Mouse (Mus musculus) C2C12 (cell line): ENCODE measurements around the gene Hist1h3b. TPM values are rescaled to one million over a fixed set of nuclear protein-coding genes. Genes with fewer than 3 reads are reported as not detected.
A peak's percentile ranks its signal among the peaks of the same experiment; 100 is the strongest.
"Not testable (repeated sequence)": the region's sequence is repeated elsewhere in the genome, so short reads cannot be mapped to it uniquely, and the experiment has no call there.

Source experiments
- H3K27me3 ChIP-seq: one replicate; pipeline ENCODE4 v1.6.1; 2011; ENCODE audit not compliant: control insufficient read depth, insufficient read depth, insufficient read length
- H3K36me3 ChIP-seq: one replicate; pipeline ENCODE4 v1.6.1; 2011; ENCODE audit not compliant: control insufficient read depth, insufficient read depth
- H3K4me3 ChIP-seq: one replicate; pipeline ENCODE4 v1.5.1; 2011; ENCODE audit warnings: mild to moderate bottlenecking, control low read depth; ENCODE audit not compliant: poor library complexity, insufficient read depth, severe bottlenecking
- H3K79me2 ChIP-seq: one replicate; pipeline ENCODE4 v1.6.1; 2011; ENCODE audit not compliant: control insufficient read depth, insufficient read depth
- H3K79me3 ChIP-seq: one replicate; pipeline ENCODE4 v1.6.1; 2011; ENCODE audit warnings: low read depth, control low read depth
- H3ac ChIP-seq: one replicate; pipeline ENCODE3; 2011; ENCODE audit warnings: low read depth; ENCODE audit not compliant: control insufficient read depth, insufficient read length
- CEBPB ChIP-seq: IDR thresholded peaks from one replicate; pipeline ENCODE4 v1.6.1; 2011; ENCODE audit warnings: low read depth, mild to moderate bottlenecking, control low read depth, moderate library complexity
- CTCF ChIP-seq: IDR thresholded peaks from one replicate; pipeline ENCODE4 v1.5.1; 2011; ENCODE audit not compliant: control insufficient read depth, insufficient read depth, insufficient read length
- FOSL1 ChIP-seq: IDR thresholded peaks from one replicate; pipeline ENCODE4 v1.8.0; 2011; ENCODE audit warnings: mild to moderate bottlenecking, low read length; ENCODE audit not compliant: poor library complexity, insufficient read depth, severe bottlenecking
- MAX ChIP-seq: IDR thresholded peaks from one replicate; pipeline ENCODE4 v1.6.1; 2011; ENCODE audit warnings: mild to moderate bottlenecking, control low read depth
- MYOD1 ChIP-seq: IDR thresholded peaks from one replicate; pipeline ENCODE4 v1.6.1; 2011; ENCODE audit warnings: low read depth; ENCODE audit not compliant: control insufficient read depth, insufficient read length
- MYOG ChIP-seq: IDR thresholded peaks from one replicate; pipeline ENCODE4 v1.6.1; 2011; ENCODE audit not compliant: control insufficient read depth, insufficient read length; ENCODE audit errors: extremely low read depth
- USF1 ChIP-seq: IDR thresholded peaks from one replicate; pipeline ENCODE4 v1.6.1; 2011; ENCODE audit warnings: low read depth, mild to moderate bottlenecking, control low read depth, moderate library complexity
- polyA plus RNA-seq: library from polyadenylated mRNA; unstranded; fragments of >200 nt; fragmentation: generic; extraction: Trizol; gene quantifications from one replicate; pipeline ENCODE4 v1.2.1, GENCODE M21; 2012; ENCODE audit warnings: missing spikeins

Hist1h3b gene
- polyA plus RNA-seq, 1 experiment: 2.0 TPM

GRCm38 (mm10) chr13:23750839-23751477 is 1.1 kb upstream of the Hist1h3b start, which contains the start of gene Hist1h2ab:
TSS of gene Hist1h2ab (plus strand) at chr13:23751126.
- H3K79me3 ChIP-seq, H3K27me3 ChIP-seq, H3K36me3 ChIP-seq, H3K79me2 ChIP-seq: not testable (repeated sequence)
- Histone ChIP-seq H3K4me3 (peak within 1 kb of the TSS; percentile 14), H3ac (peak within 1 kb of the TSS; percentile 67)
- peak; percentile 10 for TF ChIP-seq CEBPB

- TF ChIP-seq MAX (no peak), MYOG (no peak), CTCF (no peak), CEBPB (no peak), FOSL1 (no peak), MYOD1 (no peak), USF1 (no peak)
- H3K79me2 ChIP-seq: no peaks in the 10 kb centered on the region
- no peaks in the 10 kb centered on the region for H3K79me3 ChIP-seq
- no peaks in the 10 kb centered on the region for H3K36me3 ChIP-seq
- H3K27me3 ChIP-seq: no peaks in the 10 kb centered on the region
- peak overlapping the region; percentile 67 for H3ac ChIP-seq
- H3K4me3 ChIP-seq: peak overlapping the region; percentile 14
Measured at GRCm38 (mm10) chr13:23751478-23751956, 550 bp upstream of the Hist1h3b start.

- Histone ChIP-seq H3K4me3 (peak overlapping the region; percentile 7), H3K27me3 (no peaks in the 10 kb centered on the region), H3ac (peak overlapping the region; percentile 59), H3K79me2 (no peaks in the 10 kb centered on the region), H3K79me3 (no peaks in the 10 kb centered on the region), H3K36me3 (no peaks in the 10 kb centered on the region)
- TF ChIP-seq USF1: no peak
- no peak for TF ChIP-seq MYOG
Measured at GRCm38 (mm10) chr13:23752742-23753172, 690 bp downstream of the Hist1h3b start.

GRCm38 (mm10) chr13:23753314-23754078 is 1.4 kb downstream of the Hist1h3b start:
- H3K79me2 ChIP-seq: no peaks in the 10 kb centered on the region
- no peak for TF ChIP-seq MYOG
- no peak for TF ChIP-seq USF1
- TF ChIP-seq CTCF: no peak
- no peak for TF ChIP-seq MYOD1
- no peak for TF ChIP-seq MAX
- TF ChIP-seq CEBPB: no peak
- TF ChIP-seq FOSL1: no peak
- H3K4me3 ChIP-seq: no peak overlapping the region
- H3K27me3 ChIP-seq: no peaks in the 10 kb centered on the region
- H3K36me3 ChIP-seq: no peaks in the 10 kb centered on the region
- H3K79me3 ChIP-seq: no peaks in the 10 kb centered on the region
- peak overlapping the region; percentile 24 for H3ac ChIP-seq

- H3K4me3 ChIP-seq: no peak overlapping the region
- no peak for TF ChIP-seq CTCF
- no peaks in the 10 kb centered on the region for H3K27me3 ChIP-seq
- no peak overlapping the region for H3ac ChIP-seq
- H3K79me2 ChIP-seq: no peaks in the 10 kb centered on the region
- no peaks in the 10 kb centered on the region for H3K36me3 ChIP-seq
- H3K79me3 ChIP-seq: no peaks in the 10 kb centered on the region
Measured at GRCm38 (mm10) chr13:23755000-23755399, 2.9 kb downstream of the Hist1h3b start.

GRCm38 (mm10) chr13:23756790-23757189 is 4.7 kb downstream of the Hist1h3b start, which contains the start of gene Hist1h4b:
TSS of gene Hist1h4b (plus strand) at chr13:23757013.
- TF ChIP-seq FOSL1 (no peak), CEBPB (no peak), MYOG (no peak), CTCF (no peak), USF1 (no peak), MYOD1 (no peak), MAX (no peak)
- Histone ChIP-seq H3K79me2 (no peaks in the 10 kb centered on the region), H3K36me3 (no peaks in the 10 kb centered on the region), H3K79me3 (no peaks in the 10 kb centered on the region), H3ac (peak within 1 kb of the TSS; percentile 56), H3K4me3 (no peak within 1 kb of the TSS), H3K27me3 (no peaks in the 10 kb centered on the region)
